Mouse (Mus musculus) hindbrain, postnatal 0 days (tissue): ENCODE measurements around the gene Ptrh1. TPM values are rescaled to one million over a fixed set of nuclear protein-coding genes. Genes with fewer than 3 reads are reported as not detected.

Experiments used
- ATAC-seq: fragments of 200-750 bp; cut with Nextera tagmentation; 2 replicates; pipeline ENCODE4 v1.8.0; 2017; ENCODE audit warnings: mild to moderate bottlenecking, moderate TSS enrichment, moderate library complexity
- DNase-seq: peaks from one replicate; pipeline ENCODE4 v3.0.0-alpha.2; 2015; ENCODE audit warnings: low spot score
- H3K27ac ChIP-seq: fragments of 300-500 bp; sonication (generic); 2 replicates; pipeline ENCODE4 v1.5.1; 2014; ENCODE audit warnings: mild to moderate bottlenecking
- H3K27me3 ChIP-seq: fragments of 300-500 bp; sonication (generic); 2 replicates; pipeline ENCODE4 v1.6.1; 2014; ENCODE audit warnings: low read length, mixed read lengths; ENCODE audit not compliant: insufficient read depth
- H3K36me3 ChIP-seq: fragments of 300-500 bp; sonication (generic); 2 replicates; pipeline ENCODE4 v1.6.1; 2014; ENCODE audit warnings: low read length, mixed read lengths; ENCODE audit not compliant: insufficient read depth
- H3K4me1 ChIP-seq: fragments of 300-500 bp; sonication (generic); 2 replicates; pipeline ENCODE4 v1.6.1; 2014; ENCODE audit warnings: antibody characterized with exemption, low read length, mixed read lengths; ENCODE audit not compliant: insufficient read depth
- H3K4me2 ChIP-seq: fragments of 300-500 bp; sonication (generic); 2 replicates; pipeline ENCODE4 v1.6.1; 2014; ENCODE audit warnings: low read depth, mild to moderate bottlenecking, low read length, moderate library complexity, mixed read lengths
- H3K4me3 ChIP-seq: fragments of 300-500 bp; sonication (generic); 2 replicates; pipeline ENCODE4 v1.5.1; 2014; ENCODE audit warnings: low read length
- H3K9ac ChIP-seq: fragments of 300-500 bp; sonication (generic); replicated peaks from 2 replicates; pipeline ENCODE4 v1.6.1; 2014; ENCODE audit warnings: mild to moderate bottlenecking, low read length, moderate library complexity, mixed read lengths
- H3K9me3 ChIP-seq: fragments of 300-500 bp; sonication (generic); 2 replicates; pipeline ENCODE4 v1.6.1; 2016; ENCODE audit warnings: low read length, mixed read lengths
- CTCF ChIP-seq: IDR thresholded peaks from 2 replicates; pipeline ENCODE4 v1.5.1; 2016; ENCODE audit warnings: antibody characterized with exemption, control low read depth, low read depth
- WGBS: fragments of 180-500 bp; shearing (Covaris S2); extraction: QIAGEN DNeasy Blood & Tissue Kit; methylation state at CpG from one replicate; pipeline ENCODE4 v1.1.7; 2014; 5-methylcytosine and 5-hydroxymethylcytosine counted together
- polyA plus RNA-seq: library from polyadenylated mRNA; unstranded; fragments of >200 nt; fragmentation: Nextera tagmentation; extraction: Ambion mirVana; gene quantifications from 2 replicates; pipeline ENCODE4 v1.2.1, GENCODE M21; 2015
- total RNA-seq: library from RNA; depleted of rRNA; stranded (reverse); fragments of >200 nt; gene quantifications from 2 replicates; pipeline ENCODE4 v1.2.3, GENCODE M21; 2014

The Ptrh1 gene
- total and polyA plus RNA-seq, 2 experiments from 2014 or later: 2.9 to 4.4 TPM

GRCm38 (mm10) chr2:32784048-32784681 is 8.6 kb downstream of the Ptrh1 start, which contains the start of gene Cfap157:
Gene Cfap157, minus strand, starts transcription at chr2:32784428.
- H3K9ac ChIP-seq: no peak within 1 kb of the TSS
- peaks cover 5% of the 10 kb centered on the region; the same call in 1 of the 2 replicates for H3K36me3 ChIP-seq
- ATAC-seq: peak; percentile 59
- H3K9me3 ChIP-seq: no peaks in the 10 kb centered on the region
- no peaks in the 10 kb centered on the region for H3K27me3 ChIP-seq
- WGBS: 70% methylated on average over 4 of the region's 4 CpGs
- no peak for TF ChIP-seq CTCF
- H3K4me3 ChIP-seq: 0 out of 2 replicates have a peak within 1 kb of the TSS, but pooled peaks have one; percentile 6
- DNase-seq: peak; percentile 68
- H3K4me1 ChIP-seq: no peaks in the 10 kb centered on the region
- H3K27ac ChIP-seq: no peak within 1 kb of the TSS; the same call in 1 of the 2 replicates
- H3K4me2 ChIP-seq: peak within 1 kb of the TSS; percentile 31; the same call in 1 of the 2 replicates

- Histone ChIP-seq H3K4me3 (no peak overlapping the region), H3K9ac (no peak overlapping the region), H3K27me3 (no peaks in the 10 kb centered on the region), H3K27ac (no peak overlapping the region), H3K36me3 (peaks cover 14% of the 10 kb centered on the region; the same call in 1 of the 2 replicates), H3K4me2 (no peak overlapping the region), H3K9me3 (no peaks in the 10 kb centered on the region), H3K4me1 (no peaks in the 10 kb centered on the region)
- ATAC-seq (no peak), DNase-seq (peak; percentile 73)
- WGBS: 59% methylated on average over 6 of the region's 6 CpGs
- TF ChIP-seq CTCF: peak; percentile 63
Measured at GRCm38 (mm10) chr2:32787176-32787575, 11.6 kb downstream of the Ptrh1 start.

GRCm38 (mm10) chr2:32788581-32788980 is 13.0 kb downstream of the Ptrh1 start:
- no peak overlapping the region for H3K27ac ChIP-seq
- H3K4me1 ChIP-seq: no peaks in the 10 kb centered on the region

GRCm38 (mm10) chr2:32791297-32791696 is 15.7 kb downstream of the Ptrh1 start:
- Histone ChIP-seq H3K27ac (no peak overlapping the region), H3K4me2 (no peak overlapping the region), H3K4me3 (no peak overlapping the region), H3K9ac (no peak overlapping the region), H3K27me3 (no peaks in the 10 kb centered on the region), H3K4me1 (no peaks in the 10 kb centered on the region), H3K36me3 (peaks cover 52% of the 10 kb centered on the region), H3K9me3 (no peaks in the 10 kb centered on the region)
- DNase-seq (peak; percentile 27), ATAC-seq (no peak)
- WGBS: 58% methylated on average over 6 of the region's 6 CpGs
- no peak for TF ChIP-seq CTCF

More at GRCm38 (mm10) chr2:32788581-32788980, 13.0 kb downstream of the Ptrh1 start:
- ATAC-seq (no peak), DNase-seq (no peak)
- no peak overlapping the region for H3K4me3 ChIP-seq
- peaks cover 25% of the 10 kb centered on the region for H3K36me3 ChIP-seq
- H3K9me3 ChIP-seq: no peaks in the 10 kb centered on the region
- H3K9ac ChIP-seq: no peak overlapping the region
- no peak for TF ChIP-seq CTCF
- WGBS: 32% methylated on average over 2 of the region's 2 CpGs
- H3K27me3 ChIP-seq: no peaks in the 10 kb centered on the region
- H3K4me2 ChIP-seq: no peak overlapping the region

GRCm38 (mm10) chr2:32795748-32796418 is 20.3 kb downstream of the Ptrh1 start:
- Histone ChIP-seq H3K27ac (no peak overlapping the region; the same call in 1 of the 2 replicates), H3K9ac (no peak overlapping the region), H3K9me3 (no peaks in the 10 kb centered on the region), H3K4me3 (no peak overlapping the region), H3K4me2 (no peak overlapping the region), H3K4me1 (no peaks in the 10 kb centered on the region), H3K36me3 (peaks cover 71% of the 10 kb centered on the region), H3K27me3 (no peaks in the 10 kb centered on the region)
- DNase-seq: no peak
- TF ChIP-seq CTCF: no peak
- WGBS: 66% methylated on average over 13 of the region's 13 CpGs
- ATAC-seq: no peak

GRCm38 (mm10) chr2:32798251-32798962 is 22.8 kb downstream of the Ptrh1 start:
- WGBS: 66% methylated on average over 10 of the region's 10 CpGs
- H3K27me3 ChIP-seq: no peaks in the 10 kb centered on the region
- no peak overlapping the region for H3K4me3 ChIP-seq

More at GRCm38 (mm10) chr2:32798251-32798962, 22.8 kb downstream of the Ptrh1 start:
- Histone ChIP-seq H3K4me2 (no peak overlapping the region), H3K9ac (no peak overlapping the region), H3K9me3 (no peaks in the 10 kb centered on the region), H3K36me3 (peaks cover 74% of the 10 kb centered on the region), H3K4me1 (no peaks in the 10 kb centered on the region), H3K27ac (no peak overlapping the region)
- no peak for DNase-seq
- TF ChIP-seq CTCF: no peak
- ATAC-seq: no peak
